ENCODE assay signal across 16 mouse cellular contexts in genomic region chr6:97795175-97795574, GRCm38 (mm10). TPM values are rescaled to one million over a fixed set of nuclear protein-coding genes. Genes with fewer than 3 reads are reported as not detected.
A peak's percentile ranks its signal among the peaks of the same experiment; 100 is the strongest.
DNase-seq lines count a peak whose midpoint lies in the region.
"Had no signal": no experiment of that assay in that cellular context is flagged by ENCODE, and none has a peak within 500 bp of the region (broad histone marks: within the 10 kb centered on the region; RNA-seq: fewer than 3 reads in every experiment).

No protein-coding gene starts in this region.

- peak; percentile 19 for DNase-seq in gastrocnemius, postnatal 25 days
- DNase-seq in gastrocnemius, postnatal 14 days: no peak
- peak; percentile 34 for DNase-seq in 3T3-L1 (ENCODE audit: low read depth, low spot score)
- peak; percentile 81 for DNase-seq in adipocyte (ENCODE audit: low spot score)
- DNase-seq in right cerebral cortex, postnatal 10 days (ENCODE audit: low spot score in 2 of 2): no peak
- DNase-seq in adrenal gland, postnatal 14 days: no peak
- DNase-seq: adrenal gland, adult 2 months; adrenal gland, postnatal 10 days; adrenal gland, postnatal 36 days; cerebellum, adult 11 months; cerebellum, adult 18-20 months; cerebellum, adult 8-10 months; cerebellum, adult 9-11 months; cerebellum, postnatal 14 days; cerebellum, postnatal 36 days; embryo, embryonic 11 days had no signal

- intact Hi-C loops in gastrocnemius, postnatal 14 days (cut with DNase I; ENCODE audit: low total_unique reads): no loop called here

RNA-seq across cellular contexts. Expression of gene Mitf, which starts 11.7 kb away (rescaled TPM):
- 10 to 100 TPM; 11.0 to 11.5 TPM for total RNA-seq in gastrocnemius, postnatal 25 days (2021)
- total RNA-seq in gastrocnemius, postnatal 14 days (2021): 1 to 10 TPM; 5.7 to 6.0 TPM
- total RNA-seq in adrenal gland, postnatal 14 days (2021): 5.3 and 8.2 TPM in 2 replicates

Comparison
In these comparisons a context has a peak if more than half of its experiments do, and no peak if none do; other contexts are left out.
1. DNase-seq: peak in gastrocnemius, postnatal 25 days (single experiment), 3T3-L1 (single experiment) and adipocyte (single experiment); none in gastrocnemius, postnatal 14 days (single experiment), right cerebral cortex, postnatal 10 days (0 of 2) and adrenal gland, postnatal 14 days (single experiment).